Mouse (Mus musculus) stomach, embryonic 14.5 days (tissue): ENCODE results near the gene Lamb1. TPM values are rescaled to one million over a fixed set of nuclear protein-coding genes. Genes with fewer than 3 reads are reported as not detected.

Experiments
- ATAC-seq: fragments of 200-750 bp; cut with Nextera tagmentation; 2 replicates; pipeline ENCODE4 v1.8.0; 2017; ENCODE audit warnings: low read depth, moderate TSS enrichment; ENCODE audit not compliant: insufficient number of reproducible peaks, insufficient read depth, low FRiP score
- H3K27ac ChIP-seq: fragments of 300-500 bp; sonication (generic); 2 replicates; pipeline ENCODE4 v1.5.1; 2014; ENCODE audit warnings: mild to moderate bottlenecking, low read length, moderate library complexity, mixed read lengths
- H3K27me3 ChIP-seq: fragments of 300-500 bp; sonication (generic); 2 replicates; pipeline ENCODE4 v1.6.1; 2014; ENCODE audit warnings: low read length, control low read depth, mixed read lengths; ENCODE audit not compliant: control insufficient read depth, insufficient read depth
- H3K36me3 ChIP-seq: fragments of 300-500 bp; sonication (generic); 2 replicates; pipeline ENCODE4 v1.6.1; 2014; ENCODE audit warnings: mild to moderate bottlenecking, control low read depth, low read length, moderate library complexity, mixed read lengths; ENCODE audit not compliant: control insufficient read depth, insufficient read depth
- H3K4me1 ChIP-seq: fragments of 300-500 bp; sonication (generic); 2 replicates; pipeline ENCODE4 v1.6.1; 2014; ENCODE audit warnings: low read length, control low read depth, mixed read lengths; ENCODE audit not compliant: control insufficient read depth, insufficient read depth
- H3K4me2 ChIP-seq: fragments of 300-500 bp; sonication (generic); replicated peaks from 2 replicates; pipeline ENCODE4 v1.6.1; 2014; ENCODE audit warnings: low read depth, low read length, control low read depth
- H3K4me3 ChIP-seq: fragments of 300-500 bp; sonication (generic); 2 replicates; pipeline ENCODE4 v1.5.1; 2014; ENCODE audit warnings: low read depth, low read length, control low read depth
- H3K9ac ChIP-seq: fragments of 300-500 bp; sonication (generic); replicated peaks from 2 replicates; pipeline ENCODE4 v1.6.1; 2014; ENCODE audit warnings: low read depth, mild to moderate bottlenecking, control low read depth, low read length, moderate library complexity, mixed read lengths
- H3K9me3 ChIP-seq: fragments of 300-500 bp; sonication (generic); 2 replicates; pipeline ENCODE4 v1.6.1; 2016; ENCODE audit warnings: low read depth, low read length, control low read depth; ENCODE audit not compliant: control insufficient read depth
- WGBS: fragments of 180-500 bp; shearing (Covaris S2); extraction: QIAGEN DNeasy Blood & Tissue Kit; methylation state at CpG from one replicate; pipeline ENCODE4 v1.1.7; 2014; 5-methylcytosine and 5-hydroxymethylcytosine counted together
- polyA plus RNA-seq: library from polyadenylated mRNA; unstranded; fragments of >200 nt; fragmentation: Nextera tagmentation; extraction: Ambion mirVana; gene quantifications from 2 replicates; pipeline ENCODE4 v1.2.1, GENCODE M21; 2014

Lamb1 gene
- polyA plus RNA-seq, 1 experiment from 2014 or later: 98.2 TPM

DNA sequence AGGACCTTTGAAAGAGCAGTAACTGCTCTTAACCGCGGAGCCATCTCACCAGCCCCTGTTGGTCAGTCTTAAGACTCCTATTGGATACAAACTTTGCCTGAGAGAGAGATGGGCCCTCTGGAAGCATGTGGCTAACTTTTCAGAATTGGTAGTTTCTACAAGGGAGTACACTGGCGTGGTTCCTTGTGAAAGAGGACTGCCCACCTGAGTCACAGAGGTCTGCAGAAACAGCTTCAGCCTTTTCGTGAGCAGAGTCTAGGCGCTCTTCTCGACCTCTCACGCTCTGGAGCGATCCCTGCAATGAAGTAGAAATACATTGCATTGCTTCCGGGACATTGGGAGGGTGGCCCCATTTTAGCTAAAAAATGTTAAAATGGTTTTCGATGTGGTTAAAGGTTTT lies 5.3 kb downstream of the Lamb1 start:
- Histone ChIP-seq H3K9me3 (no peaks in the 10 kb centered on the region), H3K4me2 (peak overlapping the region; percentile 33; the same call in 1 of the 2 replicates), H3K9ac (no peak overlapping the region), H3K4me3 (no peak overlapping the region), H3K36me3 (peaks cover 64% of the 10 kb centered on the region), H3K27me3 (no peaks in the 10 kb centered on the region), H3K27ac (peak overlapping the region; percentile 84; the same call in 1 of the 2 replicates), H3K4me1 (peaks cover 66% of the 10 kb centered on the region)
- WGBS: 70% methylated on average over 10 of the region's 10 CpGs
- ATAC-seq: no peak

DNA sequence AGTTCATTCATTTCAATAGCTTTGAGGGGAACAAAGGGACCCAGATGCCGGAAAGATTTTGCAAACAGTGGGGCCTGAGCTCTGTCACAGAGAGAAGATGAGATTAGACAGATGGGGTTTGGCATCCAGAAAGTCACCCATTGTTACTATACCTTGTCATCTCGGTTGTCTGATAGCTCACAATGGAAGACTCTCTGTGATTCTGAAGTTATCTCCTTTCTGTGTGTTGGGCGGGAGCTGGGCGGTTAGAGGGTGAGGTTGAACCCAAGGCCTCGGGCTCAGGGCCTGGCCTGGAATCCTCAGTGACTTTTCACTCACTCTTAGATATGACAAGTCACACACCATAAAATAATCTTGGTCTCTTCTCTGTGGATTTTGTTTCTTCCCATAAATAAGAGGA lies 5.7 kb downstream of the Lamb1 start:
- Histone ChIP-seq H3K36me3 (peaks cover 65% of the 10 kb centered on the region), H3K4me1 (peaks cover 70% of the 10 kb centered on the region), H3K4me2 (peak overlapping the region; percentile 33), H3K9ac (no peak overlapping the region), H3K27me3 (no peaks in the 10 kb centered on the region), H3K27ac (peak overlapping the region; percentile 84), H3K4me3 (0 out of 2 replicates have a peak overlapping the region, but pooled peaks have one; percentile 3), H3K9me3 (no peaks in the 10 kb centered on the region)
- ATAC-seq: no peak
- WGBS: 39% methylated on average over 5 of the region's 5 CpGs

DNA sequence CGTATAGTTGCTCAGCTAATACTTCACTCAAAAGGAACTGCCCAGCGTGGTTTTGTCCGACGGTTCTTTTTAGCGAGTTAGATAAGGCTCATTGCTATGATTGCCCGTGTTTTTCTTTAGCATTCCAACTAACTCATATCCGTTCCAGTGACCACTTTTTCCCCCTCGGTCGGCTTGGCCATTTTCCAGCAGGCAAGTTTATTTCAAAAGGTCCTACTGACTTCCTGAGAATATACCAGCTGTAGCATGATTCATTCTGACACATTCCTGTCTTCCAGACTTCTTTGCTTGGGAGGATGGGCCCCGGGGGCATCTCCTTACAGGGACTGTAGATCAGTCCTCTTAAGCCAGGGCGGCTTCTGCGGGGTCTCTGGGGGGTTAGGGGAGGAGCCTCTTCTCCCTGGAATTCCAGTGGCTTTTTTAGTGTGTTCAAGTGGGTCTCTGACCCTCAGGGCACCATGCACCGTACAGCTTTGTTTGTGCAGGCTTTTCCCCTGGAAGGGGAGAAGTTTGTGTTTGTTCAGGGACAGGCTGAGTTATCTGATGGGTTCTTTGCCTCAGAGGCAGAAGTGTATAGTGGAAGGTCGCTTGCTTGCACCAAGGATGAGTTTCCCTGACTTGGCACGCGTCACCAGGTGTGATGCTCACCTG lies 6.5 kb downstream of the Lamb1 start:
- ATAC-seq: peak; percentile 56; the same call in 1 of the 2 replicates
- Histone ChIP-seq H3K9me3 (no peaks in the 10 kb centered on the region), H3K4me3 (0 out of 2 replicates have a peak overlapping the region, but pooled peaks have one; percentile 3), H3K27ac (peak overlapping the region; percentile 84), H3K4me2 (peak overlapping the region; percentile 33), H3K27me3 (no peaks in the 10 kb centered on the region), H3K9ac (no peak overlapping the region), H3K4me1 (peaks cover 70% of the 10 kb centered on the region), H3K36me3 (peaks cover 70% of the 10 kb centered on the region)
- WGBS: 10% methylated on average over 16 of the region's 16 CpGs

DNA sequence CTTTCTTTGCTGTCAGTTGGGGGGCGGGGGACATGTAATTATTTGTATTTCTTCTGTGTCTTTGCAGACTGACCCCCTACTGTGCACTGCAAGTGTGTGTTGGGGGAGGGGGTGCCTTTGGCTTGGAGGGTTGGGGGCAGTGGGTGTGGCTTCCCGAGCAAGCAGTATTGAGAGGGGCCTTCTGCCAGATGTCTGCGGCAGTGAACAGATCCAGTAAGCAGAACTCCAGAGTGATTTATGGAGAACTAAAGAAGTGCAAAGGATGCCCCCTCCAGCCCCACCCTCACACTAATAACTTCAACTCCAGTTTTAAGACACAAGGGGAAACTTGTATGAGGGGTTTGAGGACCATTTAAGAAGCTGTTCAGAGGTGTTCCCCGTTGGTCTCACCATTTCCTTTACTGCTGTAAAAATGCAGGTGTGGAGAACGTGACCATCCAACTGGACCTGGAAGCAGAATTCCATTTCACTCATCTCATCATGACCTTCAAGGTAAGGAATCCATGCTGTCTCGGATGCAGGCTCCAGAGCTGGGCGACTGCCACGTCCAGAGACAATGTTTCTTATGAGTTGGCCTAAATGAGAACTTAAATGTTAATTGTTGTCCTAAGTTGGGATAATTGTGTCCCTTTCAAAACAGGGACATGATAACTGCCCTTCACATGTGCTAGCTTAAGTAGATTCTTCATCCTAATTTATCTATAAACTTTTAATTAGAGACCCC lies 7.1 kb downstream of the Lamb1 start:
- peak; percentile 7; the same call in 1 of the 2 replicates for ATAC-seq
- Histone ChIP-seq H3K36me3 (peaks cover 74% of the 10 kb centered on the region), H3K27ac (peak overlapping the region; percentile 84; the same call in 1 of the 2 replicates), H3K9ac (no peak overlapping the region), H3K4me1 (peaks cover 64% of the 10 kb centered on the region), H3K4me3 (0 out of 2 replicates have a peak overlapping the region, but pooled peaks have one; percentile 3), H3K9me3 (no peaks in the 10 kb centered on the region), H3K27me3 (no peaks in the 10 kb centered on the region), H3K4me2 (peak overlapping the region; percentile 33)
- 36% methylated on average over 8 of the region's 8 CpGs for WGBS

GRCm38 (mm10) chr12:31272846-31273245 lies 7.8 kb downstream of the Lamb1 start:
- WGBS: 78% methylated on average over 2 of the region's 2 CpGs
- Histone ChIP-seq H3K27me3 (no peaks in the 10 kb centered on the region), H3K9me3 (no peaks in the 10 kb centered on the region), H3K27ac (no peak overlapping the region), H3K4me1 (peaks cover 57% of the 10 kb centered on the region), H3K4me3 (no peak overlapping the region), H3K9ac (no peak overlapping the region), H3K36me3 (peaks cover 74% of the 10 kb centered on the region), H3K4me2 (no peak overlapping the region)
- ATAC-seq: no peak

DNA sequence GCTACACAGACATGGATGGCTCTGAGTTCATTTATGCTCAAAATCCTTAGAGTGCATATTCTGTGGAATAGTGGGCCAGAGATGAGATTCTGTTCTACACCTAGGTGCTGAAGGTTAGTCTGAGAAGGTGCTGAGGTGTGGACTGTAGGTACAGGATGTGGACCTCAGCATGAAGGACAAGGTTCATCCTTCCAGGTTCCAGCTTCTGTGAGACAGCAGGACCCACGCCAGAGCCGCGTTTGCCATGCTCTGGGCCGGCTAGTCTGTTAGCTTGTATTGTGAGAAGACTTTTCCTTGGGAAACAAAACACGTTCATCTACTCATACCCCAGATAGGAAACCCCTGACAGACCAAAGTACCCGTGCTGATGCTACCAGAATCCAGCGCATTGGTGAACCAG lies 8.6 kb downstream of the Lamb1 start:
- Histone ChIP-seq H3K9me3 (no peaks in the 10 kb centered on the region), H3K4me3 (no peak overlapping the region), H3K36me3 (peaks cover 82% of the 10 kb centered on the region), H3K27ac (no peak overlapping the region), H3K4me2 (no peak overlapping the region), H3K27me3 (no peaks in the 10 kb centered on the region), H3K9ac (no peak overlapping the region), H3K4me1 (peaks cover 49% of the 10 kb centered on the region)
- ATAC-seq: no peak
- 96% methylated on average over 7 of the region's 7 CpGs for WGBS

GRCm38 (mm10) chr12:31275411-31275810 lies 10.4 kb downstream of the Lamb1 start:
- ATAC-seq: no peak
- H3K9me3 ChIP-seq: no peaks in the 10 kb centered on the region
- H3K4me2 ChIP-seq: no peak overlapping the region
- H3K4me3 ChIP-seq: no peak overlapping the region
- 0 out of 2 replicates have a peak overlapping the region, but pooled peaks have one; percentile 28 for H3K27ac ChIP-seq
- H3K27me3 ChIP-seq: no peaks in the 10 kb centered on the region
- no peak overlapping the region for H3K9ac ChIP-seq
- WGBS: 58% methylated on average over 10 of the region's 10 CpGs
- peaks cover 39% of the 10 kb centered on the region for H3K4me1 ChIP-seq
- peaks cover 86% of the 10 kb centered on the region for H3K36me3 ChIP-seq

DNA sequence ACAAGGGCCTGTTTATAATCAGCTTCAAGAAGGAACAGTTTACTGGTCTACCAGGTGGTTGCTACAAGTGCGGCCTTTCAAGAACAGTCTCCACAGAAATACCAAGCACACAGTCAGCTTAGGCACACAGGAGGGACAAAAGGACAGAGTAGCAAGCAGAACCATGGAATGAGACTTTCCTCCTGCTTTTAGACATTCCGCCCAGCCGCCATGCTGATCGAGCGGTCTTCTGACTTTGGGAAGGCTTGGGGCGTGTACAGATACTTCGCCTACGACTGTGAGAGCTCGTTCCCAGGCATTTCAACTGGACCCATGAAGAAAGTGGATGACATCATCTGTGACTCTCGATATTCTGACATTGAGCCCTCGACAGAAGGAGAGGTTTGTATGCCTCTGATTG lies 13.2 kb downstream of the Lamb1 start:
- Histone ChIP-seq H3K4me2 (no peak overlapping the region), H3K27ac (no peak overlapping the region), H3K36me3 (peaks cover 80% of the 10 kb centered on the region), H3K4me3 (no peak overlapping the region), H3K9ac (no peak overlapping the region), H3K4me1 (peaks cover 20% of the 10 kb centered on the region), H3K27me3 (no peaks in the 10 kb centered on the region), H3K9me3 (no peaks in the 10 kb centered on the region)
- WGBS: 94% methylated on average over 11 of the region's 11 CpGs
- ATAC-seq: no peak
